Mouse (Mus musculus) skeletal muscle tissue, postnatal 0 days (tissue): ENCODE results near the gene Ly6g6c. TPM values are rescaled to one million over a fixed set of nuclear protein-coding genes. Genes with fewer than 3 reads are reported as not detected.

Experiments
- polyA plus RNA-seq: library from polyadenylated mRNA; unstranded; fragments of >200 nt; fragmentation: Nextera tagmentation; extraction: Ambion mirVana; gene quantifications from 2 replicates; pipeline ENCODE4 v1.2.1, GENCODE M21; 2015

The Ly6g6c gene
- 11.3 TPM in 1 of 2 replicates, not detected in the other for polyA plus RNA-seq

GRCm38 (mm10) chr17:35064951-35065947 lies at the start of gene Ly6g6c:
Gene Ly6g6c, plus strand, starts transcription at chr17:35065388.

GRCm38 (mm10) chr17:35016376-35016775 lies 48.8 kb upstream of the Ly6g6c start, which contains the start of gene Vwa7:
Gene Vwa7, plus strand, starts transcription at chr17:35016579.

GRCm38 (mm10) chr17:35027277-35028068 lies 37.7 kb upstream of the Ly6g6c start, which contains the start of gene Sapcd1:
Gene Sapcd1, minus strand, starts transcription at chr17:35028016.

GRCm38 (mm10) chr17:35046681-35047455 lies 18.3 kb upstream of the Ly6g6c start, which contains the start of gene Msh5:
Gene Msh5, minus strand, starts transcription at chr17:35046745.

GRCm38 (mm10) chr17:35049561-35050016 lies 15.6 kb upstream of the Ly6g6c start, which contains the start of gene Clic1:
Gene Clic1, plus strand, starts transcription at chr17:35049966.

GRCm38 (mm10) chr17:35058911-35059892 lies 6.0 kb upstream of the Ly6g6c start, which contains the start of gene Ddah2:
Gene Ddah2, plus strand, starts transcription at chr17:35059035.

GRCm38 (mm10) chr17:35066084-35066483 lies 896 bp downstream of the Ly6g6c start, which contains the start of gene Mpig6b:
Gene Mpig6b, minus strand, starts transcription at chr17:35066184.

GRCm38 (mm10) chr17:35076507-35077176 lies 11.5 kb downstream of the Ly6g6c start, which contains the start of gene Ly6g6e:
Gene Ly6g6e, plus strand, starts transcription at chr17:35076902.

GRCm38 (mm10) chr17:35077786-35078233 lies 12.6 kb downstream of the Ly6g6c start, which contains the start of gene Ly6g6d:
Gene Ly6g6d, minus strand, starts transcription at chr17:35078065.

GRCm38 (mm10) chr17:35085208-35085865 lies 20.1 kb downstream of the Ly6g6c start, which contains the start of gene Ly6g6f:
Gene Ly6g6f, minus strand, starts transcription at chr17:35085610.

GRCm38 (mm10) chr17:35088825-35089644 lies 23.8 kb downstream of the Ly6g6c start, which contains the start of gene Abhd16a:
Gene Abhd16a, plus strand, starts transcription at chr17:35089263.

GRCm38 (mm10) chr17:35108097-35108496 lies 42.9 kb downstream of the Ly6g6c start, which contains the start of gene Ly6g5c:
Gene Ly6g5c, plus strand, starts transcription at chr17:35108279.

GRCm38 (mm10) chr17:35115046-35116019 lies 50.1 kb downstream of the Ly6g6c start, which contains the start of gene Ly6g5b:
Gene Ly6g5b, minus strand, starts transcription at chr17:35115428.

